Mouse (Mus musculus) telencephalon, adult 2 months (tissue): ENCODE results near the gene Neurod1.

ENCODE experiments used
- DNase-seq: peaks from one replicate; pipeline ENCODE4 v3.0.0-alpha.2; 2011; ENCODE audit warnings: low read depth, low spot score

Neurod1 gene

DNA sequence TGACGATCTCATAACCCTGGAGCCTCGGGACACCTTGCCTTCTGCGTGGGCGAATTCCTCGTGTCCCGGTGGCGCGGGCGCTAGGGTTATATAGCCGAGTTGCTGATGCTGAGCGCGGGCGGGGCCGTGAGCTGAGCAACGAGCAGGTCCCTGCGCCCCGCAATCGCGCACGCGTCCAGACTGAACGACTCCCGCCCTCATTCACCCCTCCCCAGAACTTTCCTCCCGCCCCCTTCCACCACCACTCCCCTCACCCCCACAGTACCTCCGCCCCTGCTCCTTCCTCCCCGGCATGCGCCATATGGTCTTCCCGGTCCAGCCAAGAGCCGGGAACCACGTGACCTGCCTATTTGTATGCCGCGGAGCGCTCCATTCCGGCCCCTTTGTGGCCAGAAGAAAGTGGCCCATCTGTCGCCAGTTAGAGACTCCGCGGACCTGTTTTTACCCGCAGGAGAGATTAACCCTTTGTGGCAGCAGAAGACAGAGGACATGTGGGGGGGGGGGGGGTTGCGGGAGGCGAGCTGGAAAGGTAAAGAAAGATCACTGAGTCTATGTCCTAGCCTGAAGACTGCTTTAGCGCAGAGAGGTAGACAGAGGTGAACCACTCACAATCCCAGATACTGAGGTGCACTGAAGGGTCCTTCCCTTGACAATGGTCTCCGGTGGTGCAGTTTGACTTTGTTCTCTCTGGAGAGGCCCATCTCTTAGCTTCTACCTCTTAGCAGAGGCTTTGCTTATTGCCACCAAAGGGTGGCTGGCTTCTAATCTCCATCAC is at the start of gene Neurod1, which contains the start of gene Cerkl:
Gene Neurod1 (minus strand): TSS at position 177 of the 775 bp plus-strand sequence.
Gene Cerkl (minus strand): TSS at position 211 of the 775 bp plus-strand sequence.
- DNase-seq = peak; percentile 58

DNA sequence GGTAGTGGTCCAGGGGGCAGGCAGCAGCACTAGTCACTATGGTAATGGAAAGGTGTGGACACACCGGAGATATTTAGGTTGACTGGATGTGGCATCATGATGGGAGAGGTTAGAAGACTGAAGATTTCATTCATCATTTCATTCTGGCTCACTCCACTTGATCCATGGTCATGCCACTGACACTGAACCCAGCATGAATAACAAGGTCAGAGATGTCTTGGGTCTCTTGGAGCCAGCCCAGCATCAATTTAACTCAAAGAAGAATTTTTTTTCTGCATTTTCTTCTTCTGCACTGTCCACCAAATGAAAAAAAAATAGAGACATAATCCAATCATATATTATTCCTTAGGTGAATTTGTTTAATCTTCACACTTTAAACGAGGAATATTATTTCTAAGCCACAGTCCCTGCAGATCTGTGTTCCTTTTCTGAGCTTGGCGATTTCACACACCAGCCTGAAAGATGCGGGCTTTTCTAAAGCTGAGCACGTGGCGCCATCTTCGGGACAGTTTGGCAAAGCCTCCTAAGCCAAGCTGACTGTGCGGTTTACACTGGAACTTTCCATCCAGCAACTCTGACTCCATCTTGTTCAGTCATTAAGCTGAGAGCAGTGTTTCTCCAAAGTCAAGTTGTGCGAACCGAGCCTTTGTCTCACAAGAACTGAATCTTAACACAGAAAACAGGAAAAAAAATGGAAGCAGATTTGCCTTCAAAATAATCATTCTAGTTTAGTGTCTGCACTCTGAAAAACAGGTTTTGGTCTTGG is 42.6 kb upstream of the Neurod1 start:
- peak; percentile 79 for DNase-seq

DNA sequence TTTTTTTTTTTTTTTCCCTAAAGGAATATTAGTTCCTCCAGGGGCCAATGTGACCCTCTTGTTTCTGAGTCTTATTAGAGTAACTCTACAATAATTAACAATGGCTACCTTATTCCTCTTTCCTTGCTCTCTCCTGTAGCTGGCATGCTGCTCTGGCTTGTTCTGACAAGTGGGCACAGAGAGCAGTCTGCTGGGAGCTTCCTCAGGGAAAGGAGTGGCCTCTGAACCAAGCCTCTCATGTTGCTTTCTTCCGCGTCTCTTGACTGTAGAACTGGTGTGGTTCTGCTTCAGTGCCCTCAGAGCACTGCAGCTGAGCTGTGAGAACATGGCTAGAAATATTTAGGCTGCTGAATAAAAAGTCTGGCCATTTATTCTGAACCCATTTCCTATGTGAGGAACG is 28.6 kb upstream of the Neurod1 start:
- no peak for DNase-seq

DNA sequence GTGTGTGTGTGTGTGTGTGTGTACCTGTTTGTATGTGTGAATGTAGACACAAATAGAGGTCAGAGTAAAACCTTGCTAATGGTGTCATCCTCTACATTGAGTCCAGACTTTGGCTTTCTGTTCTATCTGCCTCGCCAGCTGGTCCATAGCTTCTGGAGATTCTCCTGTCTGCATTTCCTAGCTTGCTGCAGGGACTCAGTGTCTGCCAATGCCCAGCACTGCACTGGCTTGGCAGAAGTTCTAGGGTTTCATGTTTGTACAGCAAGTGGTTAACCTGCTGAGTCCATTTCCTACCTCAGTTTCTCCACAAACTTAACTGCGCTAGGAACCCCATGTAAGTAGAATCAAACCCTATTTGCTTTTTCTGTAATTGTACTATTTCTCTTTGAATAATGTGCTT is 26.0 kb upstream of the Neurod1 start:
- DNase-seq = no peak

DNA sequence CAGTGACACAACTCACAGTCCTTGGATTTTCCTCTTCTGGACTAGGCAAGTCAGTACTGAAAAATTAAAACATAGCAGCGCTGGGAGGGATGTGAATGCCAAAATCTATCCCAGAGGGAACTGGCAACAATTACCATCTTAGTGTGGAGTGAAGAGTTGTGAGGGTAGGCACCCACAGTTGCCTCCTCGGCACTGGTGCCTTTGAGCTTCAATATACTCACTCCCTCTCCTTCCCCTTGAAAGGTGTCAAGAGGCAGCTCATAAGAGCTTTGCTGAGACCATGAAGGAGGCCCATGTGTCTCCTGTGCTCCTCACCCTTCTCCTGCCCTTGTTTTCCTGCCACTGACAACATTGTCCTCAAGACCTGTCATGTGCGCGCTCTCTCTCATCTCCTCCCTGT is 5.9 kb upstream of the Neurod1 start:
- DNase-seq = no peak

DNA sequence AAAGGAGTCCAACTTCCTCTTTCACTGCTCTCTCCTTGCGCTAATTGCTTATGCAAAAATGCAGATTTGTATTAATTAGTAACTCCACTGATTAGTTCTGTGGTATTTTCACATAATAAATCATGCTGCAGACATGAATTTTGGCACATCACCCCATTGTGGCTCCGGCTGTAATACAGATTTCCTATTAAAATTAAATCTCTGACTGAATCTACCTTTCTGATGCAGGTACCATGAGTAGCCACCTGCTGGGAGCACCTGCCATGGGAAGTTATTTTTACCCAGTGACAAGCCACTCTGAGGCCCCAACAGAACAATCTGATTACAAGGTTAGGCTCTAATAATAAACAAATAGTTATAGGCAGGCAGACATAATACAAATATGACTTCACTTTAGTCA is 5.3 kb upstream of the Neurod1 start:
- DNase-seq = no peak

DNA sequence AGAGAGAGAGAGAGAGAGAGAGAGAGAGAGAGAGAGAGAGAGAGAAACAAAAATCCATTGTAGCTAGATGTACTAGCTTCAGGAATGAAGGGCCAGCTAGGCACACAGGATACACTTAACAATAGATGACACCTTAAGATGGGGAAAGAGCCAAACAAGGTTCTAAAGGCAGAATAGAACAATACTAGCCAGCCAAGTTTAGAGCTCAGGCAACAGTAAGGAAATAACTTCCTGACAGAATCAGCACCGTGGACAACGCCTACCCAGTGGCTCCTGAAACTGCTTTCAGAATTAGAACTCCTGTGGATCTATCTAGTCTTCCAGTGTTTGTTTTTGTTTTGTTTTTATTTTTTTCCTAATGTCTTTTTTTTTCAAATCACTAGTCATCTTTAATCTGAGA is 4.0 kb upstream of the Neurod1 start:
- no peak for DNase-seq

DNA sequence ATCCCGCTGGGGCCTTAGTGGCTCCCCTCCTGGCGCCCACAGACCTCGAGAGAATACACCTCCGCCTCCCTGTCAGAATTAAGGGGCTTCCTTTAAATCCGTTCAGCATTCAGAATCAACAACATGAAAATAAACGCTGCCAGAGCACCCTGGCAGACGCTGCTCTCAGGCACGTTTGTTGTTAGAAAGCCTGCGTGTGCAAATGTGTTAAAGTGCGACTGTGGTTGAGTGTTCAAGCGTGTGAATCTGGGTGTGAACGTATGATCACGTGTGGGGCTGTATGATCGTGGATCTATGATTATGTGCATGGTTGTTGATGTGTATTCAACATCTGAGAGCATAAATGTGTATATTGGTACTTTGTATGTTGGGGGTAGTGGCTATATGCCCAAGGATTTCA is 3.6 kb upstream of the Neurod1 start:
- DNase-seq = no peak

DNA sequence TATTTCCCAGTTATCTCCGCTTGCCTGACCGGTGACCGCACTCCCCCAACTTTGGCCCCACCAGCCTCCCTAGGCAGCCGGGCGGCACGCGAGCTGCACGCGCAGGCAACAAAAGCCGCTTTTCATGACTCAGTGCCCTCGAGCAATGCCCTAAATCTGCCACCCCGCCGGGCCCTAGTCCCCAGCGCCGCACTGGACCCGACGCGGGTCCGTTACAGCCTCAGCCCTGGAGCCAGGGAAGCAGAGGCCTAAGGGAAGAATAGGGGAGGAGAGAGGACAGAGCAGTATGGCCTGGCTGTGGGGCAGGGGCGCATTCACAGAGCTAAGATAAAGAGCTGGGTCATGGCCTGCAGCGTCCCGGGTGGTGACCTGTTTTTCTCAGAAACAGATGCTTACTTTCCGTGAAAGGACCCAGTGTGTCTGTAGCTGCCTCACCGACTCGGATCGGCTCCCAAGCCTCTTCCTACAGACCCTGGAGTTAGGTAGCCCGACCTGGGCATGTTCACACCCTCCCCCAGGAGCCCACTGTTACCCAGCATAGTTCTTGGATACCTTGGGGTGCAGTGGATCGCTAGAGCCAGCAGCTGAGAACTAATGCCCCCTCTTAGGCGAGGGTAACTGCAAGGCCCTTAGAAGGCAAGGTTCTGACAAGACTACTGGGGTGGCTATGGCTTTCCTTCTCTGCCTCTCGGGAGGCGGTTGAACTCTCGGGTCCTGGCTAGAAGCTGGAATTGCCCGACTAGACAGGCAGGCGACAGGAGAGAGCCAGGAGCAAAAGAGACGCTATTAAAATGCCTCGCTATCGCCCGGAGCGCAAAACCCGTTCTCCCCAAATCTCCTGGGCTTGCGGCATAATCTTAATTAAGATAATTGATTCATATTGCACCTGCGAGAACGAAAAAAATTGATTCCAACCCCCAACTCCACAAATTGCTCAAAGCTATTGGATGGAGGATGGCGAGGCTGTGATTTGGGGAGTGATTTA is 2.8 kb upstream of the Neurod1 start:
- DNase-seq = no peak

DNA sequence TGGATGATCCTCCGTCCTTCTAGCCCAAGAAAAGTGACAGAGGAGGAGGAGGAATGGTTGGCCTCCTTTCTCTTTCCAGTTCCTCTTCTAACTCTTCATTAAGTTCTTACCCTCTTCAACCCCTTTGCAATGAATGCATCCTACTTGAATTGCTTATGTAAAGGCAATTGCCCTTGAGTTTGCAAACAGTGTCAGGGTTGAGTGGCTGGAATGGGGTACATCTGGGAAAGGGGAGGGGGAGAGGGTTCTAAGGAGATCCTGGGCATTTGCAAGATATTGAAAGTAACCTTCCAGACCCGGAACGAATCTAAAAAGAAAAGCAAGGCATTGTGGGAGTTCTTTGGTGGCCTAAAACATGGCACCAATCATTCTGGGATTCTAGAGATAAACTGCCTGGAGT is 1.4 kb upstream of the Neurod1 start:
- DNase-seq = no peak

DNA sequence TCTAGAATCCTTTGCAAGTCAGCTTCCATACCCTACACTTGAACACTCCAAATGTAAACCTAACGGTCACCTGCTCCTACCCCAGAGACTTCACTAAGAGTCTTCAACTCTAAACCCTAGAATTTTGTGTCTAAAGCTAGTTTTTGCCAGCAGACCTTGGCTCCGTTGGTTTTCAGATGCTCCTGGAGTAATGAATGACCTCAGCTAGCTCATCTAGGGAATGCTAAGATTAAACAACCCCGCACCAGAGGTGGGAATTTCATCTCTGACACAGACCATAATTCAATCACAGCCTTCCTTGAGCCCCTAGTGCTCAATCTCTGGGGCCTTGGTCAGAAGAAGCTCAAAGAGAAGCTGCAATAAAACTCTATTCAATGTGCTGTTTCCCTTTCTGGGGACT is 883 bp upstream of the Neurod1 start:
- no peak for DNase-seq

DNA sequence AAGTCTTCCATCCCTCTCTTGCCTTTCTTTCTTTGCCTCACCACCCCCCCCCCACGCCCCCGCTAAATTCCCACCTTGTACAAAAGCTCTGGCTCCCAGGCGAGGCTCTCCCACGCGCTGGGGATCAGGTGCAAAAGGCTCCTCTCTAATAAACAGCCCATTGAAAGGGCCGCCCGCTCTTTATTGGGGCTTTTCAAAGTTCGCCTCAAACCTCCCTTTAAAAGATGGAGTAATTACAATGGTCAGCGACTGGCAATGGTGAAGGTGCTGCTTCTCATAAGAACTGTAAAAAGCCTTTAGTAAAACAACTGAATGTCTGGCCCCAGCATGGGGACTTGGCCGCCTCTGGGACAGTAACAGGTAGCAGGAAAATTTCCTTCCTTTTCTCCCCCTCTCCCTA is 905 bp downstream of the Neurod1 start:
- no peak for DNase-seq

DNA sequence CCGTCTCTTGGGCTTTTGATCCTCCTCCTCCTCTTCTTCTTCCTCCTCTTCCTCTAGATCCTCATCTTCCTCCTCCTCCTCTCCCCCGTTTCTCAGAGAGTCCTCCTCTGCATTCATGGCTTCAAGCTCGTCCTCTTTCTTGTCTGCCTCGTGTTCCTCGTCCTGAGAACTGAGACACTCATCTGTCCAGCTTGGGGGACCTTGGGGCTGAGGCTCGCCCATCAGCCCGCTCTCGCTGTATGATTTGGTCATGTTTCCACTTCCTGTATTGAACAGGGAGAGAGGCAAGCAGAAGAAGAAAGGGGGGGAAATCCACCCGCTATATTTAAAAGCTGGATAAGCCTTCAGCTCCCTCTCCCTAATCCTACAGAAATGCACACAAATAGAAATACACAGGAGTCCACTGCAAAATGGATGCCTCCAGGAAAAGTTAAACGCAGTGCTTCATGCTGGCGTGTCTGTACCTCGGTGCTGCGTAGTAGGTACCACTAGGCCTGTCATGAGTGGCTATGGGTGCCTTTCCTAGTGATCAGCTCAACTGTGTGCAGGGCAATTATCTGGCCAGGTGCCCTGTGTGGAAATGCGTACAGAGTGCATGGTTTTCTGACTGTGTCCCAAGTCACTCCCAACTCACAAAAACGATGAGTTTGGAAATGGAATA is 1.6 kb downstream of the Neurod1 start:
- DNase-seq = no peak

DNA sequence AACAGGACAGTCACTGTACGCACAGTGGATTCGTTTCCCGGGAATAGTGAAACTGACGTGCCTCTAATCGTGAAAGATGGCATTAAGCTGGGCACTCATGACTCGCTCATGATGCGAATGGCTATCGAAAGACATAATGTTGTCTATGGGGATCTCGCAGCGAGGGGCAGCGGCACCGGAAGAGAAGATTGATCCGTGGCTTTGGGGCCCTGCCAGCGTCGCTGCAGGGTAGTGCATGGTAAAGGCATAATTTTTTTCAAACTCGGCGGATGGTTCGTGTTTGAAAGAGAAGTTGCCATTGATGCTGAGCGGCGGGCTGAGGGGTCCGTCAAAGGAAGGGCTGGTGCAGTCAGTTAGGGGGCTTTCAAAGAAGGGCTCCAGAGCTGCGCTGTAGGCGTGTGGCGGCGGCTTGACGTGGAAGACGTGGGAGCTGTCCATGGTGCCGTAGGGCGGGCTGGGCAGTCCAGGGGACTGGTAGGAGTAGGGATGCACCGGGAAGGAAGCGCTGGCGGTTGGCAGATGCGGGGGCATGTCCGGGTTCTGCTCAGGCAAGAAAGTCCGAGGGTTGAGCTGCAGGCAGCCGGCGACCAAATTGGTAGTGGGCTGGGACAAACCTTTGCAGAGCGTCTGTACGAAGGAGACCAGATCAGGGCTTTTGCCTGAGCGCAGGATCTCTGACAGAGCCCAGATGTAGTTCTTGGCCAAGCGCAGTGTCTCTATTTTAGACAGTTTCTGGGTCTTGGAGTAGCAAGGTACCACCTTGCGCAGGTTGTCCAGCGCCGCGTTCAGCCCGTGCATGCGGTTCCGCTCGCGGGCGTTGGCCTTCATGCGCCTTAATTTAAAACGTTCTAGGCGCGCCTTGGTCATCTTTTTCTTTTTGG is 2.4 kb downstream of the Neurod1 start:
- DNase-seq = peak; percentile 35

DNA sequence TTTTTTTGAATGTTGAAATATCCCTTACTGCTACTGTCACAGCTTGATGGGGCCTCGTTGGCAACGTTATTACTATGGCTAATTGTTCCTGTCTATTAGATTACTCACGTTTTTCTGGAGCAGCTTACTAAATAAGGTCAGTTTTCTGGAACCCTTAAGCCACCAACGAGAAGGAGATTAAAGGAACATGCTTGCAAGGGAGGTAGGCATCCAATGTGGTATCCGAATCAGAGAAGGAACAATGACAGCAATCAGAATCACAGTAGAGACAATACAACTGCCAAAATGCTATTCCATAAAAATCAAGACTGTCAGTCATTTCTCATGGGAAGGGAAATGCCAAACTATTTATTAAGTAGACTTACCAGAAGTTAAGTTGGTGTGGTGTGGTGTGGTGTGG is 5.1 kb downstream of the Neurod1 start:
- no peak for DNase-seq

DNA sequence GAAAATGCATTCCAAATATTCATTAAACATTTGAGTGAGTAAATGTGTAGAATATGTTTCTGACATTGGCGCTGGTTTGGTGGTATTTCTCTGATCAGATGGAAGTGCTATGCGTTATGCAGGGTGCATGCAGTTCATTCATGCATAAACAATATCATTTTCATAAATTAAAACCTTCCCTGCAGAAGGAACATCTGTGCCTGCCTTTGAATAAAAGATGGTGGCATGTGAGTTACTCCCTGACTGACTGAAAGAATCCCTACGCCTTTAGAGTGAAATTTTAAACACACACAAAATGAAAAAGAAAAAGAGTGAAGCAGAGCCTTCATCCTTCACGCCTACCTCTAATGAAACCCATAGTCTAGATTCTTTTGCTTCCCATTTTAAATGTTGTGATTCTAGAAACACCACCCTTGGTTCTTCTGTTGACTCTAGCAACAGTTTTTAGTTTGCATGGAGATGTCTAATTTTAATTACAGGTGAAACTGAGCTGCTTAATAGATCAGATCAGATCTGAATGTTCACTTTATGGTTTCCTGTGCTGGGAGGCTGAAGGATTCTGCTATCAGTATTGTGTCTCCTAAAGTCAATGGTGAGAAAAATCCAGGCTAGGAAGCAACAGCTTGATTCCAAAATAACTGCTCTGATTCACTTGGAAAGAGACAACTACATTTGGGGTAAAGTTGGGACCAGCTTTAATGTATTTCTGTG is 5.7 kb downstream of the Neurod1 start:
- no peak for DNase-seq

DNA sequence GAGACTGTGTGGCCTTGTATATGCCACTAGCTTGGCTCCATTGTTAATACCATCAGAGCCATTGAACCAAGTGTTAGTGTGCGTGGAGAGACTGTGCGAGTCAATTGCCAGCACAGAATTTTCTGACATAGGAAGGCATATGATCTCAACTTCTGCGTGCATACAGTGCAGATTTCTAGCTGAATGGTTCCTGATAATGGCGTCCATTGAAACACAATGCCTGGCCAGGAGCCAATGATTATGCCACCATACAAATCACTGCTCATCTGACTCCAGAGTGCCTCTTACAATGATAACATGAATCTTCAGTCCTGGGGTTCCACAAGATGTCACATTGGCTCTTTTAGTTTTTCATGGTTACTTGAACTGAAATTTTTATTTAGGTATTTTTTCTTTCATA is 7.2 kb downstream of the Neurod1 start:
- DNase-seq = no peak

DNA sequence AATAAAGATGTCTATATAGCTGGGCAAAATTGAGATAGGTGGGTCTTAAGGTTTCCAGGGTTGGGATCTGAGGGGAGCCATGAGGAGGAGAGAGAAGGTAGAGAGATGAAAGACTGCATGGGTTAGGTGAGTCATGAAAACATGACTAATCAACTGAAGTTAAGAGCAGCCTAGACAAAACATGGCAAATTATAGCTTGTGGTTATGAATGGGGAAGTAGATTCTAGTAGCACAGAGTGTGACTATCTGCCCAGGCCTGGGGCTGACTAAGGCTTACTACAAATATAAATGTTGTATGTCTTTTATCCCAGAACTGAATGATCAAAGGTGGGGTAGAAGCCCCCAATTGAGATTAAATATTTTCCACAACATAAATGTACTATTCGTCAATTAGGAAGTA is 9.4 kb downstream of the Neurod1 start:
- no peak for DNase-seq

DNA sequence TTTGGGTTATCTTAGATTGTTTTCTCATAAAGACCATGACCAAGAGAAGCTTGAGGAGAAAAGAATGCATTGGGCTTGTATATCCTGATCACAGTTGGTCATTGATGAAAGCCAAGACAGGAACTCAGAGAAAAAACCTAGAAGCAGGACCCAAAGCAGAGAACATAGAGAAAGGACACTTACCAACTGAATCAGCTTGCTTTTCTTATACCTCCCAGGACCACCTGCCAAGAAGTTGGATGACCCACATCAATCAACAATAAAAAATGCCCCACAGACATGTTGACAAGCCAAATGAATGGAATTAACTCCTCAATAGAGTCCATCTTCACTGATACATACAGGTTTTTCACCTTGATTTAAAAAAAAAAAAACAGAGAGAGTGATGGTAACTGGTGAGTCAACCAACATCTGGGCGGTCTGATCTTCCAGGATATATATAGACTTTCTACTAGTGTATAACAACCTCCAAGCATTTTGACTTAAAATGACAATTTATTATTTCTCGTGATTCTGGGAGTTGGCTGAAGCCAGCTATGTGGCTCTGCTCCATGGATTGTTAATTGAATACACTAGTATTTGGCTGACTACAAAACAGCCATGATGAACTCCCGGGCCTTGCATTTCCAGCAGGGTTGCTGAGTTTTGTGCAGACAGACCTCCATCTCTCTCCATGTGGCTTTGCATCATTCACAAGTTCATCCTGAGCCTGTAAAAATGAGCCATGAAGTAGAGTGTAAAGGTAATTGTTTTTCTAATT is 12.5 kb downstream of the Neurod1 start:
- no peak for DNase-seq
